Mouse (Mus musculus): Measurements from ENCODE around the gene Slc25a29. TPM values are rescaled to one million over a fixed set of nuclear protein-coding genes. Genes with fewer than 3 reads are reported as not detected.

Gene Slc25a29
- polyA plus RNA-seq, 1 experiment from 2014 or later: 15.4 TPM

- H3K4me3 ChIP-seq: no peak overlapping the region
- ATAC-seq (ENCODE audit: low FRiP score, low read depth): no peak
- H3K9ac ChIP-seq: no peak overlapping the region
These were observed 2.3 kb downstream of the Slc25a29 start for GRCm38 (mm10) chr12:108833408-108833807.

DNA sequence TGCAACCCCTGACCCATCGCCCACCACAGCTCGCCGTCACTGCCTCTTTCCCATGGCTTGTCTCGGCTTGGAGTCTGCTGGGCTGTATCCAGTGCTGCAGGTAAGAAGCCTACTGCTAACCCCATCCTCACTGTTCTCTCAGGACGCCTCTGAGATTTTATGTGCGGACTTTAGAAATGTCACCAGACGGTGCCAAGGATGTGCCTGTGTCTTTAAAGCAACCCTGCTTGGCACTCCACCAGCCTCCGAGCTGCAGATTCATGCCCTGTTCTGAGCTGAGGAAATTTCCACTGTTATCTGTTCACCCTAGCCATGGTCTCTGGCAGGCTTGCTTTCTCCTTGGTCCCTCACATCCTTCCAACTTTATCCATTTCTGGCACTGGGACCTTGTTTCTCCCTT is 2.8 kb downstream of the Slc25a29 start:
- Histone ChIP-seq H3K4me1 (peaks cover 43% of the 10 kb centered on the region), H3K36me3 (peaks cover 4% of the 10 kb centered on the region; the same call in 1 of the 2 replicates), H3K4me3 (no peak overlapping the region), H3K4me2 (replicated peaks) (no peak overlapping the region), H3K9me3 (no peaks in the 10 kb centered on the region), H3K27me3 (replicated peaks) (no peaks in the 10 kb centered on the region), H3K27ac (no peak overlapping the region), H3K9ac (no peak overlapping the region)
- 91% methylated on average over 8 of the region's 8 CpGs for whole genome bisulfite sequencing
- ATAC-seq (ENCODE audit: low FRiP score, low read depth): no peak

More at GRCm38 (mm10) chr12:108833408-108833807, 2.3 kb downstream of the Slc25a29 start:
- Histone ChIP-seq H3K4me2 (replicated peaks) (no peak overlapping the region), H3K36me3 (peaks cover 4% of the 10 kb centered on the region; the same call in 1 of the 2 replicates), H3K27ac (no peak overlapping the region), H3K4me1 (peaks cover 48% of the 10 kb centered on the region), H3K27me3 (replicated peaks) (no peaks in the 10 kb centered on the region), H3K9me3 (no peaks in the 10 kb centered on the region)
- 94% methylated on average over 3 of the region's 3 CpGs for WGBS

DNA sequence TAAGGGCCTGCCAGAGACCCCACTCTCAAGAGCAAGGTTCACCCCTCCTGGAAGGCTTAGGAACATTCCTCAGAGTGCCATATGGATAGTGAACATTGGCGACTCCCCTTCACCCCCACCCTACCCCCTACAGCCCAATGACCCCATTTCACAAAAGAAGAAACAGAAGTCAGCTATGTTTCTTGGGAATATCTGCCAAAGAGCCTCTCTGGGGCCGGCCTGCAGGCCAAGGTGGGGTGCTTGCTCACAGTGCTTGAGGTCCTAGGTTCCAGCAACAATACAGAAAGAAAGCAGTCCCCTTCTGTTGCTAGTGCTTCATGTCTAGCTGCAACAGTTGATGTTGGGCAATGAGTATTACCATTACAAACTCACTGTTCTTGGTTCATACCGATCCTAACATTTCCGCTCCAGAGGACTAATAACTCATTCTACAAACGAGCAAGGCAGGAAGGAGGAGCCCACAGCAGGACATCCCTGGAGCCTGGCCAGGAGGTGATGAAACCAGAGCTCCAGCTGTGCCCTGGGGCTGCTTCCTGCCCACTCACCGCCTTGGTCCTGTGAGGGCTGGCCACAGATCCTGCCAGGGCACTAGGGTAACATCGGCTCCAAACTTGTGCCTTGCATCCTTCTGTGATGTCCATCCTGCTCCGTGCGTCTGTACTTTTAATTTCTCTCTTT is 3.6 kb downstream of the Slc25a29 start:
- H3K4me1 ChIP-seq: peaks cover 35% of the 10 kb centered on the region
- WGBS: 63% methylated on average over 9 of the region's 9 CpGs
- no peak overlapping the region for H3K27ac ChIP-seq

DNA sequence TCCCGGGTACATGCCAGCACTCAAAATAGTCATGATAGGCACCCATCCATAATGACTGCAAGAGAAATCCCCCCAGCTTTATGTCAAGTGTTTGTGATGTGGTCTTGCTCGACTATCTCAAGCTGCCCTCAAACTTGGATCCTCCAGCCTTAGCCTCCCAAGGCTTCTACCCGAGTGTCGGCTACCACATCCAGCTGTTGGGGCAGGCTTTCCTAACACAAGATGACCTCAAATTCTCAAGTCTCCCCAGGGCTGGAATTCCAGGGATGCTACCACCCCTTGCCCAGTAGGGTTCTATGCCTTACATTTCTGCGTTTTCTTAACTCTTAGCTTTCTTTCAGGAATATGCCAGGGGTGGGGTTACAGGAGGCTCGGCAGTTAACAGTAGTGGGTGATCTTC is 5.3 kb downstream of the Slc25a29 start:
- Histone ChIP-seq H3K4me3 (no peak overlapping the region), H3K36me3 (peaks cover 21% of the 10 kb centered on the region), H3K4me1 (peaks cover 24% of the 10 kb centered on the region), H3K9ac (no peak overlapping the region), H3K27me3 (replicated peaks) (no peaks in the 10 kb centered on the region), H3K4me2 (replicated peaks) (no peak overlapping the region), H3K27ac (no peak overlapping the region), H3K9me3 (no peaks in the 10 kb centered on the region)
- ATAC-seq (ENCODE audit: low FRiP score, low read depth): no peak
- WGBS: 88% methylated on average over 6 of the region's 6 CpGs

More for the DNA sequence above, 3.6 kb downstream of the Slc25a29 start:
- Histone ChIP-seq H3K4me3 (no peak overlapping the region), H3K27me3 (replicated peaks) (no peaks in the 10 kb centered on the region), H3K9ac (no peak overlapping the region), H3K4me2 (replicated peaks) (no peak overlapping the region), H3K36me3 (peaks cover 11% of the 10 kb centered on the region), H3K9me3 (no peaks in the 10 kb centered on the region)
- no peak for ATAC-seq (ENCODE audit: low FRiP score, low read depth)

GRCm38 (mm10) chr12:108829636-108830035 is 6.0 kb downstream of the Slc25a29 start:
- ATAC-seq (ENCODE audit: low FRiP score, low read depth): no peak

GRCm38 (mm10) chr12:108827641-108828040 is 8.0 kb downstream of the Slc25a29 start:
- no peak overlapping the region for H3K4me2 ChIP-seq (replicated peaks)
- H3K4me1 ChIP-seq: peaks cover 9% of the 10 kb centered on the region; the same call in 1 of the 2 replicates
- H3K4me3 ChIP-seq: no peak overlapping the region
- WGBS: 95% methylated on average over 6 of the region's 6 CpGs
- peaks cover 25% of the 10 kb centered on the region for H3K36me3 ChIP-seq
- H3K9me3 ChIP-seq: no peaks in the 10 kb centered on the region
- H3K27ac ChIP-seq: no peak overlapping the region
- H3K9ac ChIP-seq: no peak overlapping the region
- no peaks in the 10 kb centered on the region for H3K27me3 ChIP-seq (replicated peaks)
- no peak for ATAC-seq (ENCODE audit: low FRiP score, low read depth)

More at GRCm38 (mm10) chr12:108829636-108830035, 6.0 kb downstream of the Slc25a29 start:
- Histone ChIP-seq H3K9ac (no peak overlapping the region), H3K4me1 (peaks cover 16% of the 10 kb centered on the region), H3K4me3 (no peak overlapping the region), H3K27ac (no peak overlapping the region), H3K4me2 (replicated peaks) (no peak overlapping the region), H3K27me3 (replicated peaks) (no peaks in the 10 kb centered on the region), H3K9me3 (no peaks in the 10 kb centered on the region), H3K36me3 (peaks cover 25% of the 10 kb centered on the region)
- WGBS: 90% methylated on average over 5 of the region's 5 CpGs

GRCm38 (mm10) chr12:108826958-108827535 is 8.6 kb downstream of the Slc25a29 start:
- no peak for ATAC-seq (ENCODE audit: low FRiP score, low read depth)
- H3K4me3 ChIP-seq: no peak overlapping the region
- H3K9me3 ChIP-seq: no peaks in the 10 kb centered on the region
- peaks cover 25% of the 10 kb centered on the region for H3K36me3 ChIP-seq
- WGBS: 97% methylated on average over 28 of the region's 28 CpGs
- no peak overlapping the region for H3K9ac ChIP-seq
- H3K4me1 ChIP-seq: peaks cover 6% of the 10 kb centered on the region; the same call in 1 of the 2 replicates
- H3K27me3 ChIP-seq (replicated peaks): no peaks in the 10 kb centered on the region
- no peak overlapping the region for H3K27ac ChIP-seq
- no peak overlapping the region for H3K4me2 ChIP-seq (replicated peaks)

GRCm38 (mm10) chr12:108826282-108826957 is 9.3 kb downstream of the Slc25a29 start:
- no peak for ATAC-seq (ENCODE audit: low FRiP score, low read depth)
- H3K4me2 ChIP-seq (replicated peaks): no peak overlapping the region
- no peaks in the 10 kb centered on the region for H3K9me3 ChIP-seq
- peaks cover 25% of the 10 kb centered on the region for H3K36me3 ChIP-seq
- no peak overlapping the region for H3K27ac ChIP-seq
- 94% methylated on average over 19 of the region's 19 CpGs for WGBS
- H3K4me1 ChIP-seq: no peaks in the 10 kb centered on the region
- H3K4me3 ChIP-seq: no peak overlapping the region
- H3K27me3 ChIP-seq (replicated peaks): no peaks in the 10 kb centered on the region
- H3K9ac ChIP-seq: no peak overlapping the region

- Histone ChIP-seq H3K9me3 (no peaks in the 10 kb centered on the region), H3K27ac (no peak overlapping the region), H3K4me1 (no peaks in the 10 kb centered on the region), H3K9ac (no peak overlapping the region), H3K4me2 (replicated peaks) (no peak overlapping the region), H3K4me3 (no peak overlapping the region), H3K27me3 (replicated peaks) (no peaks in the 10 kb centered on the region), H3K36me3 (peaks cover 25% of the 10 kb centered on the region)
- no peak for ATAC-seq (ENCODE audit: low FRiP score, low read depth)
- 96% methylated on average over 13 of the region's 13 CpGs for WGBS
These were observed 10.0 kb downstream of the Slc25a29 start for GRCm38 (mm10) chr12:108825561-108826224.

- Histone ChIP-seq H3K27ac (no peak overlapping the region), H3K4me1 (no peaks in the 10 kb centered on the region), H3K4me2 (replicated peaks) (no peak overlapping the region), H3K4me3 (no peak overlapping the region), H3K27me3 (replicated peaks) (no peaks in the 10 kb centered on the region), H3K36me3 (peaks cover 25% of the 10 kb centered on the region), H3K9ac (no peak overlapping the region), H3K9me3 (no peaks in the 10 kb centered on the region)
- WGBS: 93% methylated on average over 15 of the region's 15 CpGs
- no peak for ATAC-seq (ENCODE audit: low FRiP score, low read depth)
These were observed 11.3 kb downstream of the Slc25a29 start for GRCm38 (mm10) chr12:108824225-108824874.

DNA sequence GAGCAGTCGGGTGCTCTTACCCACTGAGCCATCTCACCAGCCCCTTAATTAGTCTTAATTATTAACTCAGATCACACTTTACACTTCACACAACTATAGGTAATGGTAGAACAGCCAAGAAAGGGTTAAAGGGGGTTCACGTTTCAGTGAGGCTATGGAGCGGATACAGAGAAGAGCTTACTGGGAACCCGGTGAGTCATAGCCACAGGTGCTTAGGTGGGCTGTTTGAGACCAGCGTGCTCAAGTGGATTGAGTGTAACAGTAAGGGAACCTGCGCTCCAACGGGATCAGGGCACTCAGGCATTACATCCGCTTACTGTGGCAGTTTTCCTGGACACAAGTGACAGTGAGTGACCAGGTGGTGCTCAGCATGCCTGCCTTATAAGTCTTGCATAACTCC is 12.6 kb downstream of the Slc25a29 start:
- H3K27ac ChIP-seq: no peak overlapping the region
- H3K9me3 ChIP-seq: no peaks in the 10 kb centered on the region
- H3K4me2 ChIP-seq (replicated peaks): no peak overlapping the region
- no peaks in the 10 kb centered on the region for H3K4me1 ChIP-seq
- H3K27me3 ChIP-seq (replicated peaks): no peaks in the 10 kb centered on the region
- peaks cover 22% of the 10 kb centered on the region for H3K36me3 ChIP-seq
- H3K4me3 ChIP-seq: no peak overlapping the region
- no peak overlapping the region for H3K9ac ChIP-seq
- WGBS: 78% methylated on average over 8 of the region's 8 CpGs
- no peak for ATAC-seq (ENCODE audit: low FRiP score, low read depth)

Measured in neural tube, embryonic 12.5 days (tissue).